Mouse (Mus musculus): ENCODE results near the gene Thy1.

DNA sequence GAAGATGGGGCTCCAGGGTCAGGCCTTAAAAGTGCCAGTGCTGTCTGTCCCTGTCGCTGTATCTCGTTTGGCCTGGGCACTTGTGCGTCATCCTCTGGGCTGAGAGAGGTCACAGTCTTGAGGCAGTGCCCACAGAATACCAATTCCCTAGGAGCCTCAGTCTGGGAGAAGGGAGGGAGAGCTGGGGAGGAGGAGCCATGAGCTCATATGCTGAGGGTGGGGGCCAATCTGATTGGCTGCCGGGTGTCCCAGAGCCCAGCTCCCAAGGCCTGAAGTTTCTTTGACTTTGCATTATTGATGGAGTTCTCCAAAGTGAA is 29.4 kb downstream of the Thy1 start:
- TF ChIP-seq CTCF (IDR thresholded peaks at IDR 0.05; ENCODE audit: control insufficient read depth, insufficient read depth, insufficient read length) (no peak), MAX (IDR thresholded peaks at IDR 0.05) (no peak), MYOD1 (IDR thresholded peaks at IDR 0.05; ENCODE audit: control insufficient read depth, insufficient read length, low read depth) (no peak), USF1 (IDR thresholded peaks at IDR 0.05; ENCODE audit: low read depth) (no peak)
